Mouse (Mus musculus) cerebellum, postnatal 14 days (tissue): Measurements from ENCODE around the gene Ccdc8.

Source experiments
- DNase-seq, 2 experiments: peaks; one replicate each; pipeline ENCODE4 v3.0.0; 2021; ENCODE audit warnings: mixed read lengths in 2 of 2

Ccdc8 gene

DNA sequence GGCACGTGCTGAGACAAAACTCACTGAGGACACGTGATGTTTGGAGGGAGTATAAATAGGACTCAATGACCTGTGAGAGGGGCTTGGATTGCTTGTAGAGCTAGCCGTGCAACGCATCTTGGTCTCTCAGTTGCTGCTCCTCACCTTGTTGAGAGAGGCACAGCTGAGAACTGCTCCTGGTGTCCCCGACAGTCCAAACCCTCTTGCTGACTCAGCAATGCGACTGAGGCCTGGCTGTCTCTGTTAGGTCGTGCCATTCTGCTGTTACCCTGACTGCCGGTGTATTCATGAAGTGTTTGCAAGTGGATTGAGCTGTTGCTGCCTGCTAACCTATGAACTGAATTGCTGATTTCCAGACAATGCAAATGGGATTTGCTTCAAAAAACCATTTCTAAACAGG, 16.2 kb upstream of the Ccdc8 start:
- DNase-seq = no peak

- DNase-seq = no peak
These were observed 14.3 kb upstream of the Ccdc8 start for GRCm38 (mm10) chr7:16978173-16978572.

GRCm38 (mm10) chr7:16978593-16978992, 13.9 kb upstream of the Ccdc8 start:
- DNase-seq = no peak

GRCm38 (mm10) chr7:16980348-16980747, 12.2 kb upstream of the Ccdc8 start:
- peak; percentile 46 to 64 for DNase-seq

GRCm38 (mm10) chr7:16982859-16983568, 9.5 kb upstream of the Ccdc8 start, which contains the start of gene Gm42372:
Gene Gm42372, plus strand, starts transcription at chr7:16983086.
- peak; percentile 88 to 90 for DNase-seq

DNA sequence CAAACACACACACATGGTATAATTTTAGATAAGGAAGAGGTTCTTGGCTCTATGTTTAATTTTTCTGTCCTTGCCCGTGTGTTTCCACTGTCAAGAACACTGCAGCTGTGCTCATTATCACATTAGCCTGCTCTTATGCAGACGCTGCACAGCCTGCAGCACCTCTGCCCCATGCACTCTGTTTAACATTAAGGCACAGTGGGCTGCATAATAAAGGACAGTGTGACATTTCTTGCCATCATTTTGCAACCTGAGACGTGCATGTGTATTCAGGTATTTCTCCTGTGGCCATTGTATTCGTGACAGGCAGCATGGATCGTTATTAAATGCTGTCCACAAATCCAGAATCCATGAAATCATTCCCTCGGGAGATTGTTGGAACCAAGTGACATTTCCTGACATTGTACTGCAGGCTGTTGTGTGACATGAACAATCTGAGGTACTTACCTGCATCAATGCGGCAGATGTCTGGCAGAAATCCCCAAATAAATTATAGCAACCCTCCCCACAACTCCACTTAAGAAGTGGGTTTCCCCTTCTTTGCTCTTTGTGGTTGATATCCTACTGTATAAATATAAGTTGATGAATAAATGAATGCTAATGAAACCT, 4.9 kb upstream of the Ccdc8 start:
- no peak for DNase-seq

DNA sequence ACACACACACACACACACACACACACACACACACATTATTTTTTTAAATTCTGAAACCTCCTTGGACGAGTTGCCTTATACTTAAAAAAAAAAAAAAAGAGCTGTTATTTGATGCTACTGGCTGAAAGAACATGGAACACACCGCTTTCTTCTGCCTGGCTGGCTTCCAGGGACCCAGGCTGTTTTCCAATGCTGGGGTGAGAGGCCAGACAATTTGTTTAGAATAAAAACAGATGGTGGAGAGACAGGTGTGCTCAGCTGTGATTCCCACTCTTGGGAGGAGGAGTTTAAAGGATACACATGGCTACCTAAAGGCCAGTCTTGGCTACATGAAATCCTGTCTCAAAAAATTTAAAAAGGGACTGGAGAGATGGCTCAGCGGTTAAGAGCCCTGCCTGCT, 4.1 kb upstream of the Ccdc8 start:
- peak in 1 of 2 experiments; percentile 67 for DNase-seq

- no peak for DNase-seq
These were observed 2.3 kb upstream of the Ccdc8 start for GRCm38 (mm10) chr7:16990006-16990744.

DNA sequence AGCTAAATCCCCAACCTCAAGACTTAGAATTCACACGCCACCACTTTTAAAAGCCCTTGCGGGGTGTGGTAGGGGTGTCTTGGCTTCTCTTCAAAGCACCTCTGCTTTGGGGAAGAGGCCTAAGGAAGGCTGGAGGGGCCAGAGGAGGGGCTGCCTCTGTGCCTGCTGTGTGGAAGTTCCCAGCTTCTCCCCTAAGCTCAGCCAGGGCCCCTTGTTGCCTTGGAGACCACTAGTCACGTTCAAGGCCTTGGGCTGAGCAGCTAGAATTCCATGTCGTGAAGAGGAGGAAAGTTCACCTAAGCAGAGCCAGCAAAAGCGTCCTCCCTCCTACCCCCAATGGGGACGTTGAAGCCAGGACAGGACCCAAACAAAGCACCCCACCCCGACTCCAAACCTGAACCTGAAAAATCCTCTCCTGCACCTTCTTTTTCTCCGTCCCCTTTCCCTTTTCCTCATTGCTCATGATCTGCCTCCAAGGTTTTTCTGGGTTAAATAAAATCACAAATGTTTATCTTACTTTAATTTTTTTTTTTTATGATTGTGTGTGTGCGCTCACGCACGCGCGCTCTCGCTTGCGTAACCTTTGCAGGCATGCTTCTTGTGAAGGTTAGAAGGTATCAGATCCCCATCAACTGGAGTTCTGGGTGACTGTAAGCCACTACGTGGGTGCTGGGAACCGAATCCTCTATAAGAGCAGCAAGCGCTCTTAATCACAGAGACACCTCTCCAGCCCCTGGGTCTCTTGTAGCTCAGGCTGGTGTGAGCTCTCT, 642 bp upstream of the Ccdc8 start:
- DNase-seq = no peak

- no peak for DNase-seq
These were observed 1.3 kb downstream of the Ccdc8 start for GRCm38 (mm10) chr7:16993651-16994399.

DNA sequence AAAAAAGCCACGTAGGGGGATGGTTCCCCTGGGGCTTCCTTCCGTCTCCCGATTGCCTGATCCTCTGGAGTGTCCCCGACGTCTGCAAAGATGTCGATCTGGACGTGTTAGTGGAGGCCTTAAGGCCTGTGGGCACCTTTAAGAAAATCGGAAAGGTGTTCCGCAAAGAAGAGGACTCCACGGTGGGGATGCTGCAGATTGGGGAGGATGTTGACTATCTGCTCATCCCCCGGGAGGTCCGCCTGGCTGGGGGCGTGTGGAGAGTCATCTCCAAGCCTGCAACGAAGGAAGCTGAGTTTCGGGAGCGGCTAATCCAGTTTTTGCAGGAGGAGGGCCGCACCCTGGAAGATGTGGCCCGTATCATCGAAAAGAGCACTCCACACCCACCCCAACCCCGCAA, 1.9 kb downstream of the Ccdc8 start:
- DNase-seq = no peak

DNA sequence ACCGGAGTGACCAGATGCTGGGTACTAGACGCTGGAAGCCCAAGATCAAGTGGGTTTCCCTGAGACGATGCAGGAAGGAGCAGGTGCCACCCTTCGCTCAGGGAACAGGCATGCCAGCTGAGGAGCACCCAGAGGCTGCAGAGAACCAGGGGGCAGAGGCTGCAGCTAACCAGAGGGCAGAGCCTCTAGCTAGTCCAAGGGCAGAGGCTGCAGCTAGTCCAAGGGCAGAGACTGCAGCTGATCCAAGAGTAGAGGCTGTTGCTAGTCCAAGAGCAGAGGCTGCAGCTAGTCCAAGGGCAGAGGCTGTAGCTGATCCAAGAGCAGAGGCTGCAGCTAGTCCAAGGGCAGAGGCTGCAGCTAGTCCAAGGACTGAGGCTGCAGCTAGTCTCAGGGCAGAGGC, 2.8 kb downstream of the Ccdc8 start:
- DNase-seq = no peak

DNA sequence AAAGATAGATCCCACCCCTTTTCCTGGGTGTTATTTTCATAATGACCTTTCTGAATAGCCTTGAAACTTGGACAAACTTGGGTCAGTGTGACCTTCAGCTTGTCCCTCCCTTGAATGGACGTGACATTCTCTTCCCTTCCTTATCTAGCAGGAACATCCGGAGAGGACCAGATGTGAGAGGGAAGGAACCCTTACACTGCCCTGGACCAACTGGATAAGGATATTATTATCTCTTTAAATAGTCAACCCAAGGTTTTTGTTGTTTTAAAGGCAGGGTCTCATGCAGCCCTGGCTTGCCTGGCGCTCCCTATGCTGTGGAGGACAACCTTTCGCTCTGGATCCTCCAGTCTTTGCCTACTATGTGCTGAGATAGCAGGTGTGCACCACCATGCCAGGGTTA, 6.7 kb downstream of the Ccdc8 start:
- DNase-seq = no peak

DNA sequence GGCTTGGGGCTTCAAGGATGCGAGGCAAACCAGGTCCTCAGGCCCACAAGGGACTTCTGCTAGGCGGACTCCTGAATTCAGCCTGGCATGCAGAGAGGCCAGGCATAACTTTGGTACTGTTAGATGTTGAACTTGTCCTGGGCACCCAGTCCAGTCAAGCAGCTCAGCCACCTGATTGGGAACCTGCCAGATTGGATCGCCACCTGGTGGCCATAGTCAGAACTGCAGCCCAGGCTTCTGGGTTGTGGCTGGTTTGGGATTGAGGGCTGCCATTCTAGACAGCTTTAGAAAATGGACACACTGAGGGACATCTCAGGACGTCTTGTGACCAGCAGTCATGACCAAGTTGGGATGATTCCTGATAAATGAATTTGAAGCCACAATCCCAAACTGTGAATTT, 7.1 kb downstream of the Ccdc8 start:
- peak; percentile 97 for DNase-seq

- DNase-seq = peak; percentile 95 to 96
These were observed 10.1 kb downstream of the Ccdc8 start for GRCm38 (mm10) chr7:17002375-17003195.

DNA sequence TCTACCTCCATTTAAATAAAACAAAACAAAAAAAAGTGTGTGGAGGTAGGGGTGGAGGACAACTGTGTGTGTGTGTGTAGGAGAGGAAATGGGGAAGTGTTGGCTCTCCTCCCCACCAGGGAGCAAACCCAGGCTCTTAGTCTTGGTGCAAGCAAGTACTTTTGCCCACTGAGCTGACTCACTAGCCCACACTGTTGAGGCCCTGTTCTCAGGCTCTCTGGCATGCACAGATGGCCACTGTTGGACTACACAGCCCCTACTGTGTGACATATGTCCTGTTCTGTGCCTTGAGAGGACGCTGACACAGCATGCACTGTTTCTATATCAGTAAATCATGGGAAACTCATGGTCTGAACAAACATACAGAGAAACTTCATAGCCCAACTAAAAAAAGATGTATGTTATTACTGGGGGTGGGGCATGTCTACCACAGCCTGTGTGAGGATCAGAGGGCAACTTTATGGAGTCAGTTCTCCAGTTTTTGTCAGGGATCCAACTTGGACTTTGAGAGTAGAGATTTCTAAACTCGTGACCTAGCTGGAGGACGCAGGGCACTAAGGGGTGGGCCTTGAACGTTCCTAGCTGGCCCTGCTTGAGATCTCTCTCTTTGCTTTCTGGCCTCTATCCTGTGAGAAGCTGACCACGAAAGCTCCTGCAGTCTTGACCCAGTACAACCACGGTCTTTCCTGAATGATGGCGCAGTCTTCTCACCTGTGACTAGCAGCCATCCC, 10.9 kb downstream of the Ccdc8 start:
- DNase-seq = peak; percentile 58 to 86

DNA sequence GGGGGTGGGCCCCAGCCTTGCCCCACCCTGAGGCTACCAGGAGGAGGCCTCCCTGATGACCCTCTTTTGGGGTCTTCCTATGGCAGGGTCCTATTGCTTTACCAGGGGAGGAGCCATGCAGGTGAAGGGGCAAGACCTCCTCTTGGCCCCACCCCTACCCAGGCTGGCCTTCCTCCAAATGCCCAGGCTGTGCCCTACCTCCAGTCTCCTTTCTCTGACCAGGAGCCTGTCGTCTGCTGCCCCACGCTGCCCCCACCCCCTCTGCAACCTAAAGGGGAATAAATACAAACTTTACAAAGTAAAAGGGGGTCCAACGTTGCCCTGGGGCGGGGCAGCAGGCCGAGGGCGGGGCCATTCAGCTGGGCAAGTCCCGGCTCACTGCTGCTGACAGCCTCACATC, 12.2 kb downstream of the Ccdc8 start:
- peak in 1 of 2 experiments; percentile 55 for DNase-seq

- DNase-seq = peak; percentile 58 to 65
These were observed 14.8 kb downstream of the Ccdc8 start for GRCm38 (mm10) chr7:17007300-17007699.

DNA sequence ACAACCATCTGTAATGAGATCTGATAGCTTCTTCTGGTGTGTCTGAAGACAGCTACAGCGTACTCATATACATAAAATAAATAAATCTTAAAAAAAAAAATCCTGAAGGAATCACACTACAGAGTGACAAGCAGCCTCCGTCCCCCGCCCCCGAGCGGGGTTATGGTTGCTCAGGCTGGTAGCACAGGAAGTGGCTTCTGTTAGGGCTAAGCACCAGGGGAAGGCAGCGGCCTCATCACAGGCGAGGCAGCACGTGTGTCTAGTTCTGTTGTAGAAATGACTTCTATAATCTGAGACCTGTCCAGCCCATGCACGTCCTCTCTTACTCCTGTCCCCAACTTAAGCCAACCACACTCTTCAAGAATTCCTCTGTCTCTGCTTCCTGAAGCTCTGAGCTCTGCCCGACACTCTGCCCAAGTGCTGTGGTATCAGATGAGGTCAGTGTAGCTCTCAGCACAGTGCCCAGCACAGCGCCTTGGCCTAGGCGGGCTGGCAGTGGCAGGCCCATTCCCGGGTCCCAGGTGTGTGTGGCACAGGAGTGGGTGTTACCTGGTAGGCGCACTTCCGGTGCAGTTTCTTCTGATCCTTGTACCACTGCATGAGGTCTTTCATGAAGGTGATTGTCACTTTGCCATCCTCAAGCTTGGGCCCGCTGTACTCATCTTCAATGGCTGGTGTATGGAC, 17.0 kb downstream of the Ccdc8 start:
- no peak for DNase-seq

DNA sequence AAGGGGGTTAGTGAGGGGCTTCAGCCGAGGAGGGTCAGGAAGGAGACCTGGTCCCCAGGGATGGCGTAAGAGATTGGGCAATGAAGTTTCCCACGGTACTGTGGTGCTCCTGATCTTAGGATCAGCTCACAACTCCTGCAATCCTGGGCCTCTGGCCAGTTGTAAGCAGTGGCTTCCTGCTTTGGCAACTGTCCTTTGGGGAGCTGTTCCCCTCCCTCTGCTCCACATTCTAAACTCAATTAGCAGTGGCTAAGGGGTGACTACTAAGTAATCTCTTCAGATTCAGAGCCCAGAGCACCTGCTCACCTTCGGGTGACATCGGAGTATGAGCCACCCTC, 17.5 kb downstream of the Ccdc8 start:
- DNase-seq = no peak
